Mouse (Mus musculus): ENCODE results near the gene Aoc2. TPM values are rescaled to one million over a fixed set of nuclear protein-coding genes. Genes with fewer than 3 reads are reported as not detected.
"Not testable (repeated sequence)": the region's sequence is repeated elsewhere in the genome, so short reads cannot be mapped to it uniquely, and the experiment has no call there.

The Aoc2 gene
- polyA plus RNA-seq, 1 experiment from 2014 or later: 2.9 TPM

DNA sequence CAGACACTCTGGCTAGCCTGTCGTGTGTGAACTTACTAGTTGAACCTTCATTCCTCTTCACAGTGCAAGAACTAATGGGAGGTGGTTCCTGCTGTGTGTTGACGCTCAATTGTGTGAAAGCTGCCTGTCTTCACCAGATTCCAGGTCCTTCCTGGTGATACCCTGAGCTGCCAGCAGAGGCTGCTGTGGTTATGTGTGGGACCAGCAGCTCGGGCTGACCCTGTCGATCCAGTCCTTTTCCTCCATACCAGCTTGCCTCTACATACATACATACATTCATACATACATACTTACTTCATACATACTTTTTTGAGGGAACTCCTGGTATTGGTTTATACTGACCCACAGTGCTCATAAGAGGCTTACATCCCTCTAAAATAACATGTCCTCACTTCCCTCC lies 1.3 kb upstream of the Aoc2 start:
- no peaks in the 10 kb centered on the region for H3K27me3 ChIP-seq (replicated peaks)
- no peak overlapping the region for H3K9ac ChIP-seq
- H3K4me2 ChIP-seq: no peak overlapping the region
- H3K4me3 ChIP-seq: no peak overlapping the region
- H3K27ac ChIP-seq: no peak overlapping the region
- ATAC-seq (replicated peaks): peak; percentile 70
- H3K9me3 ChIP-seq: no peaks in the 10 kb centered on the region
- WGBS: 10% methylated on average over 4 of the region's 4 CpGs
- no peaks in the 10 kb centered on the region for H3K4me1 ChIP-seq
- H3K36me3 ChIP-seq (replicated peaks): peaks cover 46% of the 10 kb centered on the region

DNA sequence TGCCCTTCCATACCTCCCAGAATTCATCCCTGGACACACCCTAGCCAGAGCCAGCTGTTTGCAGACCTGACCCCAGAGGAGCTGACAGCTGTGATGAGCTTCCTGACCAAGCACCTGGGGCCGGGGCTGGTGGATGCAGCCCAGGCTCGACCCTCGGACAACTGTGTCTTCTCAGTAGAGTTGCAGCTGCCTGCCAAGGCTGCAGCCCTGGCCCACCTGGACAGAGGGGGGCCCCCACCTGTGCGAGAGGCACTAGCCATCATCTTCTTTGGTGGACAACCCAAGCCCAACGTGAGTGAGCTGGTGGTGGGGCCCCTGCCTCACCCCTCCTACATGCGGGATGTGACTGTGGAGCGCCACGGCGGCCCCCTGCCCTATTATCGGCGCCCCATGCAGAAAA lies 338 bp downstream of the Aoc2 start:
- 92% methylated on average over 11 of the region's 11 CpGs for WGBS
- ATAC-seq (replicated peaks): peak; percentile 33; the same call in 1 of the 2 replicates
- H3K4me3 ChIP-seq; H3K4me2 ChIP-seq; H3K4me1 ChIP-seq; H3K9me3 ChIP-seq; H3K27me3 ChIP-seq (replicated peaks); H3K27ac ChIP-seq; H3K9ac ChIP-seq: not testable (repeated sequence)
- H3K36me3 ChIP-seq (replicated peaks): peaks cover 33% of the 10 kb centered on the region

- Histone ChIP-seq H3K27me3 (replicated peaks) (no peaks in the 10 kb centered on the region), H3K4me3 (no peak overlapping the region), H3K36me3 (replicated peaks) (peaks cover 23% of the 10 kb centered on the region), H3K9me3 (no peaks in the 10 kb centered on the region), H3K27ac (no peak overlapping the region), H3K4me1 (no peaks in the 10 kb centered on the region), H3K9ac (no peak overlapping the region), H3K4me2 (no peak overlapping the region)
- WGBS: 86% methylated on average over 11 of the region's 11 CpGs
- no peak for ATAC-seq (replicated peaks)
Measured at GRCm38 (mm10) chr11:101326147-101326546, 1.3 kb downstream of the Aoc2 start.

- no peak overlapping the region for H3K4me3 ChIP-seq
- no peak for ATAC-seq (replicated peaks)
- peaks cover 15% of the 10 kb centered on the region; the same call in 1 of the 2 replicates for H3K36me3 ChIP-seq (replicated peaks)
- H3K9ac ChIP-seq: no peak overlapping the region
- H3K9me3 ChIP-seq: no peaks in the 10 kb centered on the region
- 54% methylated on average over 3 of the region's 3 CpGs for WGBS
- H3K27ac ChIP-seq: no peak overlapping the region
- no peak overlapping the region for H3K4me2 ChIP-seq
- no peaks in the 10 kb centered on the region for H3K4me1 ChIP-seq
- H3K27me3 ChIP-seq (replicated peaks): no peaks in the 10 kb centered on the region
Measured at GRCm38 (mm10) chr11:101327311-101327710, 2.4 kb downstream of the Aoc2 start.

GRCm38 (mm10) chr11:101328941-101329635 lies 4.2 kb downstream of the Aoc2 start:
- Histone ChIP-seq H3K4me2 (no peak overlapping the region), H3K4me1 (no peaks in the 10 kb centered on the region), H3K4me3 (no peak overlapping the region), H3K27me3 (replicated peaks) (no peaks in the 10 kb centered on the region), H3K36me3 (replicated peaks) (peaks cover 6% of the 10 kb centered on the region; the same call in 1 of the 2 replicates), H3K27ac (no peak overlapping the region), H3K9ac (no peak overlapping the region), H3K9me3 (no peaks in the 10 kb centered on the region)
- ATAC-seq (replicated peaks): no peak
- WGBS: 83% methylated on average over 6 of the region's 6 CpGs

- Histone ChIP-seq H3K36me3 (replicated peaks) (0 out of 2 replicates have a peak, but pooled peaks cover 5% of the 10 kb centered on the region), H3K27me3 (replicated peaks) (no peaks in the 10 kb centered on the region), H3K9me3 (no peaks in the 10 kb centered on the region), H3K27ac (no peak within 1 kb of the TSS), H3K4me3 (no peak within 1 kb of the TSS), H3K4me1 (no peaks in the 10 kb centered on the region), H3K9ac (no peak within 1 kb of the TSS), H3K4me2 (no peak within 1 kb of the TSS)
- WGBS: 73% methylated on average over 7 of the region's 7 CpGs
- no peak for ATAC-seq (replicated peaks)
Measured at GRCm38 (mm10) chr11:101330371-101330924, 5.6 kb downstream of the Aoc2 start, which contains the start of gene Aoc3. Aoc3 (plus strand) TSS chr11:101330605.

DNA sequence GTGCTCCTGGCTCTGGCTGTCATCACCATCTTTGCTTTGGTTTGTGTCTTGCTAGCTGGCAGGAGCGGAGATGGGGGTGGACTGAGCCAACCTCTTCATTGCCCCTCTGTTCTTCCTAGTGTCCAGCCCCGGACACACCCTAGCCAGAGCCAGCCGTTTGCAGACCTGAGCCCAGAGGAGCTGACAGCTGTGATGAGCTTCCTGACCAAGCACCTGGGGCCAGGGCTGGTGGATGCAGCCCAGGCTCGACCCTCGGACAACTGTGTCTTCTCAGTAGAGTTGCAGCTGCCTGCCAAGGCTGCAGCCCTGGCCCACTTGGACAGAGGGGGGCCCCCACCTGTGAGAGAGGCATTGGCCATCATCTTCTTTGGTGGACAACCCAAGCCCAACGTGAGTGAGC lies 6.1 kb downstream of the Aoc2 start:
- 82% methylated on average over 6 of the region's 6 CpGs for WGBS
- ATAC-seq (replicated peaks); H3K4me2 ChIP-seq: not testable (repeated sequence)

DNA sequence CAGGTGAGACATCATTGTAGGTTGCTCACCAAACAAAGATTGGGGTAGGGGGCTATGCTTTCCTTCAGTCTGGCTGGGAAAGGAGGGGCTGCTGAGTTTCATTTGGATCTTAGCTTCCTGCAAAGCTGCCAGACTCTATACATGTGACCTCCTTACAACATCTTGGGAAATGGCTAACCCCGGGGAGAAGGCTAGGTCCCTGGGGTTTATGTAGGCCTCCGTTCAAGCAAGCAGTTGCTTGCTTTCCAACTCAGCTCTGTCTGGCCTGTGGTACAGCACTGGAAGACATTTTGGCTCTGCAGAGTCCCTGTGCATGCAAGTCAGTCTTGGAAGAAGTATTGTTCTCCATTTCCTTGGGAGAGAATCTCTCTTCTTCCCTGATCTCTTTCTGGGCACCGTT lies 7.7 kb downstream of the Aoc2 start:
- 89% methylated on average over 3 of the region's 3 CpGs for WGBS
- ATAC-seq (replicated peaks): no peak

More for the DNA sequence above, 6.1 kb downstream of the Aoc2 start:
- not testable (repeated sequence) for H3K9ac ChIP-seq; H3K4me1 ChIP-seq; H3K36me3 ChIP-seq (replicated peaks); H3K9me3 ChIP-seq; H3K27me3 ChIP-seq (replicated peaks); H3K27ac ChIP-seq; H3K4me3 ChIP-seq

GRCm38 (mm10) chr11:101334023-101334422 lies 9.2 kb downstream of the Aoc2 start:
- no peaks in the 10 kb centered on the region for H3K27me3 ChIP-seq (replicated peaks)
- no peak overlapping the region for H3K4me2 ChIP-seq
- H3K27ac ChIP-seq: no peak overlapping the region
- H3K4me1 ChIP-seq: peaks cover 13% of the 10 kb centered on the region
- no peaks in the 10 kb centered on the region for H3K36me3 ChIP-seq (replicated peaks)
- H3K9me3 ChIP-seq: no peaks in the 10 kb centered on the region
- H3K4me3 ChIP-seq: no peak overlapping the region
- 21% methylated on average over 10 of the region's 10 CpGs for WGBS
- H3K9ac ChIP-seq: no peak overlapping the region
- ATAC-seq (replicated peaks): no peak

More for the DNA sequence above, 7.7 kb downstream of the Aoc2 start:
- Histone ChIP-seq H3K36me3 (replicated peaks) (no peaks in the 10 kb centered on the region), H3K4me1 (peaks cover 4% of the 10 kb centered on the region), H3K9me3 (no peaks in the 10 kb centered on the region), H3K27me3 (replicated peaks) (no peaks in the 10 kb centered on the region), H3K4me3 (no peak overlapping the region), H3K4me2 (no peak overlapping the region), H3K9ac (no peak overlapping the region), H3K27ac (no peak overlapping the region)

- Histone ChIP-seq H3K9me3 (no peaks in the 10 kb centered on the region), H3K4me3 (no peak overlapping the region), H3K4me2 (no peak overlapping the region), H3K27me3 (replicated peaks) (no peaks in the 10 kb centered on the region), H3K9ac (no peak overlapping the region), H3K4me1 (peaks cover 13% of the 10 kb centered on the region), H3K27ac (no peak overlapping the region), H3K36me3 (replicated peaks) (no peaks in the 10 kb centered on the region)
- ATAC-seq (replicated peaks): no peak
- WGBS: 6% methylated on average over 6 of the region's 6 CpGs
Measured at GRCm38 (mm10) chr11:101334516-101334915, 9.7 kb downstream of the Aoc2 start.

- ATAC-seq (replicated peaks): no peak
- WGBS: 85% methylated on average over 9 of the region's 9 CpGs
- H3K4me2 ChIP-seq: no peak overlapping the region
Measured at GRCm38 (mm10) chr11:101335685-101336084, 10.8 kb downstream of the Aoc2 start.

DNA sequence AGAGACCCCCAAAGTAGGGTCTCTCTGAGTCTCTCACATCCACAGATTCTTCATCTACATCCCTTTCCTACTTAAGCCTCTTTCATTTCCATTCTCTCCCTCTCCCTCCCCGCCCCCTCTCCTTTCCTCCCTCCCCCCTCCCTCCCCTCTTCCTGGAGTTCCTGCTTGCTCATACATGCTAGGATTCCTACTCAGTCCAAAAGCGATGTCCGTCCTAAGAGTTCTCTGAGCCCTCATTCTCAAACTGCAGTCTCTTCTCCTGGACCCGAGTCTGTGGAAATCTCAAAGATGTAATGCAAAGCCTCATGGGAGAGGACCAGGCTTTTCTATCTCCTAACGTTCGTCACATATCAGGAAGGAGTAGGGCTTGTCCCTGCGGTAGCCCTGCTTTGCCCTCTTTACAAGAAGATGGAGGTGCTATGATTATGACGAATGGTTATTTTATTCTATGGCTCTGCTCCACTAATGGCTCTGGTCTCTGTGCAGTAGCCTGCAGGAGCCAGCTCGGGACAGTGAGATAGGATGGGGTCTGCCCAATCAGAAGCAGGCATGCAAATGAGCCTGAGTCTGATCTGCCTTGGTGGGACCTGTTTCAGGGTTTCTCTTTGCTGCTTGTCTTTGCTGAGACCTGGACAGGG lies 13.4 kb downstream of the Aoc2 start:
- peak overlapping the region; percentile 33 for H3K4me3 ChIP-seq
- peak; percentile 77 for ATAC-seq (replicated peaks)
- no peaks in the 10 kb centered on the region for H3K27me3 ChIP-seq (replicated peaks)
- WGBS: 2% methylated on average over 9 of the region's 9 CpGs
- H3K4me1 ChIP-seq: peaks cover 13% of the 10 kb centered on the region
- no peaks in the 10 kb centered on the region for H3K9me3 ChIP-seq
- H3K27ac ChIP-seq: peak overlapping the region; percentile 66
- H3K36me3 ChIP-seq (replicated peaks): no peaks in the 10 kb centered on the region
- H3K9ac ChIP-seq: peak overlapping the region; percentile 40
- H3K4me2 ChIP-seq: peak overlapping the region; percentile 63

More at GRCm38 (mm10) chr11:101335685-101336084, 10.8 kb downstream of the Aoc2 start:
- peaks cover 13% of the 10 kb centered on the region for H3K4me1 ChIP-seq
- H3K27me3 ChIP-seq (replicated peaks): no peaks in the 10 kb centered on the region
- no peaks in the 10 kb centered on the region for H3K9me3 ChIP-seq
- no peak overlapping the region for H3K27ac ChIP-seq
- H3K4me3 ChIP-seq: no peak overlapping the region
- no peak overlapping the region for H3K9ac ChIP-seq
- no peaks in the 10 kb centered on the region for H3K36me3 ChIP-seq (replicated peaks)

All from midbrain, embryonic 15.5 days (tissue).